In genomic region chr1:189811778-189812177, GRCm38 (mm10) we compare ENCODE assay signal across 23 mouse cellular contexts.
DNase-seq lines count a peak whose midpoint lies in the region; TF ChIP-seq lines count a peak whose summit lies in the region.
"Had no signal": no experiment of that assay in that cellular context is flagged by ENCODE, and none has a peak within 500 bp of the region (broad histone marks: within the 10 kb centered on the region; RNA-seq: fewer than 3 reads in every experiment).

No protein-coding gene starts in this region.

- H3K27me3 ChIP-seq in myocyte (ENCODE audit: control insufficient read depth, insufficient read depth, insufficient read length): no peaks in the 10 kb centered on the region
- H3K27me3 ChIP-seq: heart, embryonic 15.5 days; hindbrain, embryonic 12.5 days; limb, embryonic 15.5 days; midbrain, embryonic 15.5 days had no signal

- DNase-seq in 3T3-L1 (ENCODE audit: low read depth, low spot score) (peak; percentile 27), 416B (ENCODE audit: low read depth) (peak; percentile 13)
- peak; percentile 48 for DNase-seq in fibroblast of lung, adult 2 months (ENCODE audit: low read depth)
- no peak for DNase-seq in cerebellum, postnatal 4 days (ENCODE audit: low spot score in 2 of 2)
- no peak for DNase-seq in frontal cortex, postnatal 10 days (ENCODE audit: low spot score in 2 of 2)
- no peak for DNase-seq in embryo, embryonic 10.5 days (ENCODE audit: low spot score)
- DNase-seq in adrenal gland, adult 18-20 months (ENCODE audit: low spot score in 2 of 2): no peak
- DNase-seq: adrenal gland, adult 2 months; adrenal gland, postnatal 36 days; cerebellum, adult 2 months; cerebellum, postnatal 14 days; kidney, adult 8-10 months; lung, adult 2 months; right cerebral cortex, adult 18-20 months had no signal

- H3K79me2 ChIP-seq in myocyte (ENCODE audit: control insufficient read depth, insufficient read depth): peaks cover 50% of the 10 kb centered on the region

- H3ac ChIP-seq in myocyte (ENCODE audit: control insufficient read depth, insufficient read length): no peak overlapping the region

- no peaks in the 10 kb centered on the region for H3K36me3 ChIP-seq in myocyte (ENCODE audit: control insufficient read depth, insufficient read depth)
- H3K36me3 ChIP-seq: forebrain, embryonic 10.5 days; heart, embryonic 15.5 days; hindbrain, embryonic 12.5 days; limb, embryonic 10.5 days; limb, embryonic 15.5 days; midbrain, embryonic 10.5 days; midbrain, embryonic 15.5 days had no signal

- no peak overlapping the region for H3K4me3 ChIP-seq in myocyte
- H3K4me3 ChIP-seq: forebrain, embryonic 10.5 days; heart, embryonic 10.5 days; heart, embryonic 15.5 days; hindbrain, embryonic 12.5 days; limb, embryonic 10.5 days; limb, embryonic 15.5 days; midbrain, embryonic 10.5 days; midbrain, embryonic 15.5 days had no signal

- no peak for TF ChIP-seq POLR2A in myocyte (IDR thresholded peaks at IDR 0.05; ENCODE audit: insufficient read length, low read depth)

- H3K4me2 ChIP-seq in myocyte (ENCODE audit: low read depth): peak overlapping the region; percentile 22
- H3K4me2 ChIP-seq: heart, embryonic 15.5 days; hindbrain, embryonic 12.5 days; limb, embryonic 15.5 days; midbrain, embryonic 15.5 days had no signal

TF ChIP-seq in myocyte, 11 proteins besides CTCF, POLR2A, EP300 and RAD21:
- peak in 1 of 3 experiments; percentile 62 for TF ChIP-seq MYOD1 (IDR thresholded peaks at IDR 0.05; ENCODE audit: control insufficient read depth in 1 of 3, insufficient read length in 2 of 3, low read depth in 2 of 3)
- no peak for TF ChIP-seq TCF3 (IDR thresholded peaks at IDR 0.05; ENCODE audit: insufficient read length, low read depth)
- no peak for TF ChIP-seq CEBPB (IDR thresholded peaks at IDR 0.05; ENCODE audit: insufficient read depth, poor library complexity, severe bottlenecking)
- no peak for TF ChIP-seq MYOG (IDR thresholded peaks at IDR 0.05; ENCODE audit: control insufficient read depth in 1 of 3, insufficient read depth in 1 of 3, insufficient read length in 2 of 3, low read depth in 2 of 3)
- TF ChIP-seq REST (IDR thresholded peaks at IDR 0.05; ENCODE audit: insufficient read depth, insufficient read length): no peak
- TF ChIP-seq SRF (IDR thresholded peaks at IDR 0.05; ENCODE audit: control insufficient read depth, insufficient read length, low read depth): no peak
- no peak for TF ChIP-seq E2F4 (IDR thresholded peaks at IDR 0.05; ENCODE audit: insufficient read depth)
- peak; percentile 5 for TF ChIP-seq USF1 (IDR thresholded peaks at IDR 0.05; ENCODE audit: low read depth)
- no peak for TF ChIP-seq MAX (IDR thresholded peaks at IDR 0.05; ENCODE audit: low read depth)
- TF ChIP-seq TCF12 (IDR thresholded peaks at IDR 0.05; ENCODE audit: insufficient read depth, poor library complexity, severe bottlenecking): no peak
- TF ChIP-seq POLR2AphosphoS2 (IDR thresholded peaks at IDR 0.05; ENCODE audit: insufficient read length, low read depth): no peak

Comparison
In these comparisons a context has a peak if more than half of its experiments do, and no peak if none do; other contexts are left out.
1. DNase-seq: peak in 3T3-L1 (single experiment), 416B (single experiment) and fibroblast of lung, adult 2 months (single experiment); none in cerebellum, postnatal 4 days (0 of 2), frontal cortex, postnatal 10 days (0 of 2), embryo, embryonic 10.5 days (single experiment) and adrenal gland, adult 18-20 months (0 of 2).